Mouse (Mus musculus) adrenal gland, adult 2 months (tissue): ENCODE data around the gene Wfdc1. TPM values are rescaled to one million over a fixed set of nuclear protein-coding genes. Genes with fewer than 3 reads are reported as not detected.
A peak's percentile ranks its signal among the peaks of the same experiment; 100 is the strongest.

Source experiments
- DNase-seq: peaks from one replicate; pipeline ENCODE4 v3.0.0; 2021
- long read RNA-seq: library from polyadenylated mRNA; stranded (forward); transcript quantifications from one replicate; pipeline ENCODE4 v2.0.0, GENCODE M21; 2021
- polyA plus RNA-seq: library from polyadenylated mRNA; depleted of rRNA; stranded (reverse); fragments of >200 nt; gene quantifications from 2 replicates; pipeline ENCODE4 v1.2.3, GENCODE M21; 2012; rRNA removed
- total RNA-seq, 2 experiments: library from RNA; stranded (reverse); gene quantifications; 2 replicates each; pipeline ENCODE4 v1.2.3; 2021

Wfdc1 gene
- total RNA-seq (10 to 100 TPM; 17.0 to 21.0 TPM), polyA plus RNA-seq (41.3 and 51.7 TPM in 2 replicates)
- long read RNA-seq, transcript Wfdc1-201 (7 exons, 1,371 nt): major isoform, 14 of 19 reads
- long read RNA-seq, partial matches to known transcripts: 3 of 19 reads
- long read RNA-seq, other reads (novel, unspliced or antisense): 1 of 19 reads

- DNase-seq: peak; percentile 47
Measured at GRCm38 (mm10) chr8:119666219-119666951, at the start of gene Wfdc1. Gene Wfdc1 (plus strand): TSS chr8:119666365.

GRCm38 (mm10) chr8:119616811-119617210 lies 49.4 kb upstream of the Wfdc1 start:
- DNase-seq: no peak

GRCm38 (mm10) chr8:119617586-119617985 lies 48.6 kb upstream of the Wfdc1 start:
- peak; percentile 45 for DNase-seq

- no peak for DNase-seq
Measured at GRCm38 (mm10) chr8:119618887-119619286, 47.3 kb upstream of the Wfdc1 start.

GRCm38 (mm10) chr8:119620116-119620840 lies 45.9 kb upstream of the Wfdc1 start:
- DNase-seq: no peak

GRCm38 (mm10) chr8:119620848-119621465 lies 45.2 kb upstream of the Wfdc1 start:
- no peak for DNase-seq

- DNase-seq: no peak
Measured at GRCm38 (mm10) chr8:119622555-119622954, 43.6 kb upstream of the Wfdc1 start.

GRCm38 (mm10) chr8:119623061-119623460 lies 43.1 kb upstream of the Wfdc1 start:
- DNase-seq: no peak

GRCm38 (mm10) chr8:119623744-119624143 lies 42.4 kb upstream of the Wfdc1 start:
- no peak for DNase-seq

GRCm38 (mm10) chr8:119624916-119625315 lies 41.2 kb upstream of the Wfdc1 start:
- no peak for DNase-seq

GRCm38 (mm10) chr8:119625788-119626187 lies 40.4 kb upstream of the Wfdc1 start:
- DNase-seq: no peak

GRCm38 (mm10) chr8:119627199-119627598 lies 39.0 kb upstream of the Wfdc1 start:
- DNase-seq: no peak

- DNase-seq: no peak
Measured at GRCm38 (mm10) chr8:119627613-119628359, 38.4 kb upstream of the Wfdc1 start.

GRCm38 (mm10) chr8:119630841-119631240 lies 35.3 kb upstream of the Wfdc1 start:
- peak; percentile 44 for DNase-seq

GRCm38 (mm10) chr8:119632246-119632645 lies 33.9 kb upstream of the Wfdc1 start:
- no peak for DNase-seq

GRCm38 (mm10) chr8:119632909-119633308 lies 33.3 kb upstream of the Wfdc1 start:
- no peak for DNase-seq

- DNase-seq: no peak
Measured at GRCm38 (mm10) chr8:119634616-119635336, 31.4 kb upstream of the Wfdc1 start.

- no peak for DNase-seq
Measured at GRCm38 (mm10) chr8:119635378-119635777, 30.8 kb upstream of the Wfdc1 start, which contains the start of gene Kcng4. Gene Kcng4 (minus strand): TSS chr8:119635680.

GRCm38 (mm10) chr8:119635958-119636357 lies 30.2 kb upstream of the Wfdc1 start:
- DNase-seq: peak; percentile 47

- DNase-seq: peak; percentile 75
Measured at GRCm38 (mm10) chr8:119636766-119637165, 29.4 kb upstream of the Wfdc1 start.

GRCm38 (mm10) chr8:119637381-119637780 lies 28.8 kb upstream of the Wfdc1 start:
- DNase-seq: no peak
